Mouse (Mus musculus) neutrophil, adult 83 days (primary cell): Measurements from ENCODE around the gene Pdha1. TPM values are rescaled to one million over a fixed set of nuclear protein-coding genes. Genes with fewer than 3 reads are reported as not detected.

ENCODE experiments used
- total RNA-seq, 2 experiments: library from RNA; stranded (reverse); gene quantifications; one replicate each; pipeline ENCODE4 v1.2.4; 2023

Pdha1 gene
- 10 to 100 TPM; 81.1 to 93.3 TPM for total RNA-seq

GRCm38 (mm10) chrX:160137861-160138717, at the start of gene Pdha1:
Gene Pdha1, minus strand, starts transcription at chrX:160138413.

Other genes with a start within 250 kb of the Pdha1 start
- gene Map3k15, start 150.0 kb downstream of the Pdha1 start, total RNA-seq: 10 to 100 TPM; 34.7 to 38.1 TPM